Mouse (Mus musculus): Measurements from ENCODE around the gene Baiap2l2.

Baiap2l2 gene

GRCm38 (mm10) chr15:79285399-79285798 is at the start of gene Baiap2l2:
Baiap2l2 (minus strand) TSS chr15:79285537.
- no peak for TF ChIP-seq GATA4 (IDR thresholded peaks at IDR 0.05; ENCODE audit: insufficient replicate concordance, low read length)

GRCm38 (mm10) chr15:79333409-79333808 is 48.1 kb upstream of the Baiap2l2 start:
- no peak for TF ChIP-seq GATA4 (IDR thresholded peaks at IDR 0.05; ENCODE audit: insufficient replicate concordance, low read length)

GRCm38 (mm10) chr15:79330521-79330920 is 45.2 kb upstream of the Baiap2l2 start:
- TF ChIP-seq GATA4 (IDR thresholded peaks at IDR 0.05; ENCODE audit: insufficient replicate concordance, low read length) = no peak

GRCm38 (mm10) chr15:79329979-79330363 is 44.6 kb upstream of the Baiap2l2 start:
- no peak for TF ChIP-seq GATA4 (IDR thresholded peaks at IDR 0.05; ENCODE audit: insufficient replicate concordance, low read length)

GRCm38 (mm10) chr15:79329346-79329978 is 44.1 kb upstream of the Baiap2l2 start:
- no peak for TF ChIP-seq GATA4 (IDR thresholded peaks at IDR 0.05; ENCODE audit: insufficient replicate concordance, low read length)

GRCm38 (mm10) chr15:79328939-79329275 is 43.6 kb upstream of the Baiap2l2 start:
- TF ChIP-seq GATA4 (IDR thresholded peaks at IDR 0.05; ENCODE audit: insufficient replicate concordance, low read length) = no peak

GRCm38 (mm10) chr15:79328058-79328938 is 43.0 kb upstream of the Baiap2l2 start, which contains the start of gene Pla2g6:
Pla2g6 (minus strand) TSS chr15:79328390.
- 0 out of 2 replicates have a peak, but pooled peaks have one; percentile 22 for TF ChIP-seq GATA4 (IDR thresholded peaks at IDR 0.05; ENCODE audit: insufficient replicate concordance, low read length)

- no peak for TF ChIP-seq GATA4 (IDR thresholded peaks at IDR 0.05; ENCODE audit: insufficient replicate concordance, low read length)
These were observed 41.9 kb upstream of the Baiap2l2 start for GRCm38 (mm10) chr15:79326971-79327961.

GRCm38 (mm10) chr15:79326264-79326663 is 40.9 kb upstream of the Baiap2l2 start:
- TF ChIP-seq GATA4 (IDR thresholded peaks at IDR 0.05; ENCODE audit: insufficient replicate concordance, low read length) = no peak

- TF ChIP-seq GATA4 (IDR thresholded peaks at IDR 0.05; ENCODE audit: insufficient replicate concordance, low read length) = no peak
These were observed 40.4 kb upstream of the Baiap2l2 start for GRCm38 (mm10) chr15:79325742-79326141.

GRCm38 (mm10) chr15:79324373-79324772 is 39.0 kb upstream of the Baiap2l2 start:
- no peak for TF ChIP-seq GATA4 (IDR thresholded peaks at IDR 0.05; ENCODE audit: insufficient replicate concordance, low read length)

- no peak for TF ChIP-seq GATA4 (IDR thresholded peaks at IDR 0.05; ENCODE audit: insufficient replicate concordance, low read length)
These were observed 38.4 kb upstream of the Baiap2l2 start for GRCm38 (mm10) chr15:79323791-79324155.

GRCm38 (mm10) chr15:79322991-79323790 is 37.9 kb upstream of the Baiap2l2 start:
- TF ChIP-seq GATA4 (IDR thresholded peaks at IDR 0.05; ENCODE audit: insufficient replicate concordance, low read length) = no peak

- TF ChIP-seq GATA4 (IDR thresholded peaks at IDR 0.05; ENCODE audit: insufficient replicate concordance, low read length) = no peak
These were observed 37.1 kb upstream of the Baiap2l2 start for GRCm38 (mm10) chr15:79322281-79322990.
